Mouse (Mus musculus): Measurements from ENCODE around the gene Robo3. TPM values are rescaled to one million over a fixed set of nuclear protein-coding genes. Genes with fewer than 3 reads are reported as not detected.
A peak's percentile ranks its signal among the peaks of the same experiment; 100 is the strongest.

Gene Robo3
- total RNA-seq, 2 experiments from 2014 or later, result not detected

DNA sequence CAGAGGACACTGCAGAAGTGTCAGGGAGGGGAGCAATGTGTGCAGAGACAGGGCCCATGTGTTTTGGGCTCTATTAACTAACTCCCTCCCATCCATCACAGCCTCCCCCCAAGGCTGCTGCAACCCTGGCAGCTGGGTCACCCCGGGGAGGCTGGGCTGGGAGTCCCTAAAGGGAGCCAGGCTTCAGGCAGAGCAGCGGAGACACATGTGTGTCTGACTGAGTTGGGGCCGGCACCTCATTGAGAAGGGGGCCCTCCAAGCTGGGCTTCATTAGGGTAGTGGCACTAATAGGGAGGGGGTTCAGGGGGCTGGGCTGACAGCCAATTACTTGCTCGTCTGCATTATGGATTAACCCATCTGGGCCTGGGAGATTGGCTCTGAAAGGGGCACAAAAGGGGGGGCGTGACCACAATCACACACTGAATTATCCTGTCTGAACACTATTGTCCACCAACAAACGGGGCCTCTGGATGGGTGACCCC, 21.0 kb upstream of the Robo3 start:
- no peak for TF ChIP-seq CTCF (IDR thresholded peaks at IDR 0.05)
- H3K4me3 ChIP-seq, result no peak overlapping the region
- no peak for DNase-seq
- H3K27ac ChIP-seq, result no peak overlapping the region
- intact Hi-C loops (cut with DNase I), result no loop called here

GRCm38 (mm10) chr9:37453328-37453727, 20.3 kb upstream of the Robo3 start:
- no peak for DNase-seq
- TF ChIP-seq CTCF (IDR thresholded peaks at IDR 0.05), result no peak
- Histone ChIP-seq H3K27ac (no peak overlapping the region), H3K4me3 (no peak overlapping the region)
- intact Hi-C loops (cut with DNase I), result no loop called here

- no peak for TF ChIP-seq CTCF (IDR thresholded peaks at IDR 0.05)
- intact Hi-C loops (cut with DNase I), result no loop called here
- DNase-seq, result no peak
- no peak overlapping the region for H3K27ac ChIP-seq
- H3K4me3 ChIP-seq, result no peak overlapping the region
These were observed 19.4 kb upstream of the Robo3 start for GRCm38 (mm10) chr9:37452401-37452800.

DNA sequence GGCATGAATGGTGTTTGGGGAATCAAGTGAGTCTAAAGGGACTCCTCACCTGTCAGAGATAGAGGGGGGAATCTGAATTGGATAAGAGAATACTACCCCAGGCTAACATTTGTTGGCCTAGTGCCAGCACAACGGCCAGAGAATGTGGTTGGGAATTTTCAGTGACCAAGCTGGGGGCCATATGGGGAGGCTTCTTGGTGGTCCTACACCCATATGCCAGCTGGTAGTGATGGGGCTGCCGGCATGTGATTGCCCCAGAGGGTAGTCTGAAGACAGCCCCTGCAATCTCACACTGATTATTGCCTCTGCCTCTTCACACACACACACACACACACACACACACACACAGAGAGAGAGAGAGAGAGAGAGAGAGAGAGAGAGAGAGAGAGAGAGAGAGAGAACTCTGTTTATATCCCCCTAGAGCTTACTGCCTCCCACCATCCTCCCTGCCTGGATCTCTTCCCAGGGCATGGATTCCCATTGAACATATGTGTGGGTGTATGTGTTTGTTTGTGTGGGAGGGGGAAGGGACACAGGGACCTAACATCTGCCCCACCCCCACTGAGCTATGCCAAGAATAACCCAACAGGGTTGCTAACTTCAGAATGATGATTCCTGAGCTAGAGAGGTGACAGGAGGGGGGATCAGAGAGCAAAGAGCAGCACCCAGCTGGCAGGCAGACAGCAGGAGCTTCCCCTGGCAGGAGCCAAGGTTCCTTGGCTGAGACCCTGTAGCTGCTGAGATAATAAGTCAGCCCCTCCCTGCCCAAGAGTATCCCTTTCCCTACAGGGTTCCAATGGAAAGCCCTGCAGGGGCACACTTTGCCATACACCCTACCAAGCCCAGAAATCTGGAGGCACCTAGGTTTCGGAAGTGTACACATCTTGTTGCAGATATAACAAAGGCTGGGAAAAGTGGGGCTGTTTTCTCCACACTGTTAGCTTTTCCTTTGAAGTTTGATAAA, 5.0 kb upstream of the Robo3 start:
- intact Hi-C loops (cut with DNase I), result no loop called here
- DNase-seq, result no peak
- Histone ChIP-seq H3K27ac (no peak overlapping the region), H3K4me3 (no peak overlapping the region)
- TF ChIP-seq CTCF (IDR thresholded peaks at IDR 0.05), result no peak

- H3K4me3 ChIP-seq, result no peak overlapping the region
- no peak overlapping the region for H3K27ac ChIP-seq
- no peak for TF ChIP-seq CTCF (IDR thresholded peaks at IDR 0.05)
- no peak for DNase-seq
- intact Hi-C loops (cut with DNase I), result no loop called here
These were observed 2.6 kb upstream of the Robo3 start for GRCm38 (mm10) chr9:37435616-37436015.

DNA sequence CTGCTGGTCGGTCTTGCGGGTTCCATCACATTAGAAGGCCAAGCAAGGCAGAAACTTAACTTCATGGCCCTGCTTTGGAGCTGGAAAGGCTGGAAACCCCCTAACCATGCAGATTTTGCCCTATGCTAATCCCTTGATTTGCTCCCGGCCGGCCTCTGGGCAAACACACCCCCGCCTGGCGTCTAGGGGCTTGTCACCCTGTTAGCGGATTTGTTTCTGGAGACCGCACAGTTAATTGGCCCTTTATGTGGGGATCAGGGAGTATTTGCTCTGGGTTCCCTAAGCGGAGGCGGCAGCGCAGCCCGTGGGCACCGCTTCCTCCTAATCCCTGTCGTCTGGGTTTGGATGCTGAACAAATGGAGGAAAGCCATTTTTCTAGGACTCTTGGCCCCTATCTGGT, 1.9 kb upstream of the Robo3 start:
- intact Hi-C loops (cut with DNase I), result no loop called here
- no peak for TF ChIP-seq CTCF (IDR thresholded peaks at IDR 0.05)
- Histone ChIP-seq H3K4me3 (no peak overlapping the region), H3K27ac (no peak overlapping the region)
- DNase-seq, result no peak

DNA sequence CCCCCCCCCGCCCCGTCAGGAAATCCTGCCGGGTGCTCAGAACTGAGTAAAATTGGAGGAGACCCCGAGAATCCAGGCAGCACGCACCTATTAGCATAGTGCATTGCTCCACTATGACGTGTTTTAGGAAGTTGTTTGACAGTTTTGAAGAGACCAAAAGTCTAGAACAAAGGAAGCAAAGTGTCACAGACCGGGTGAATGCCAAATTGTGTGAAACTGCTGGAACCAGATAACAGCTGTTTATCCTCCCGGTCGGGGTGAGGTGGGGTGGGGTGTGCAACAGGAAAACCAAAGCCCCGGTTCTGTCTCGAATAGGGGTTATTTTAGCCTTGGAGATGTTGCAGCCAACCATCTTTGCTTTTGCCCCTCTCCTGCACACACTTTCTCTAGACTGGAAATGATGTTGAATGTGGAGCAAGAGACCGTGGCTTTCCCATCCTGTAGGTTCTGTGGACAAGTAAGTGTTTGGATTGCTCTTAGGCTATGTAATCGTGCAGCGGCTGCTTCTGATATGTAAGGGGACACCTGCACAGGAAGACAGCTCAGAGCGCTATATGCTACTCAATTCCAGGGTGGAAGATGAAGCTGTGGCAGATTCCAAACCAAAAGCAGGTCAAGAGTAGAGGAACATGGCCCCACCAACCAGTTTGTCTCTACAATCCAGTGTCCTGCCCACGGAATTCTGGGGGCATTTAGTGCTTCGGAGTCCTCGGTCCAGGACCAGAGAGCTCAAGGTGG, 946 bp upstream of the Robo3 start:
- H3K27ac ChIP-seq, result no peak overlapping the region
- H3K4me3 ChIP-seq, result no peak overlapping the region
- no peak for DNase-seq
- intact Hi-C loops (cut with DNase I), result no loop called here
- no peak for TF ChIP-seq CTCF (IDR thresholded peaks at IDR 0.05)

GRCm38 (mm10) chr9:37432026-37432666, 900 bp downstream of the Robo3 start:
- DNase-seq, result peak; percentile 54
- intact Hi-C loops (cut with DNase I), result no loop called here
- Histone ChIP-seq H3K27ac (no peak overlapping the region), H3K4me3 (peak overlapping the region; percentile 56)
- peak; percentile 66 for TF ChIP-seq CTCF (IDR thresholded peaks at IDR 0.05)

DNA sequence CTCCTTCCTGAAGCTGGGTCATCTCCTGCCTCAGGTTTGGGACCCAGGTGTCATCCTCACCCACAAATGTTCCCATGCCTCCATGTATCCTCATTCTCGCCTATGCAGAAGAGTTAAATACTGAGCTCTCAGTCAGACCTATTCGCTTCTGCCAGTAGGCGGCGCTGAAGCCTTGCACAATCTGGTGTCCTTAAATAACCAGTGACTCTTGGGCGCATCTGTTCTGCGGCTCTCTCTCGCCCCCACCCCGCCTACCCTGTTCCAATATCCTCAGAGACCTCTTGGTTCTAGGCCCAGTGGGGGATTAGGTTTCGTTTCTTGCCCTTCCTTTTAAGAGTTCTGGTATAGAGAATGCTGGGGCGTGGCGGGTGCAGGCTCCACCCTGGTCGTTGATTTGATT, 2.5 kb downstream of the Robo3 start:
- H3K4me3 ChIP-seq, result peak overlapping the region; percentile 57
- peak; percentile 89 for DNase-seq
- TF ChIP-seq CTCF (IDR thresholded peaks at IDR 0.05), result peak; percentile 92
- intact Hi-C loops (cut with DNase I), result loop anchor here (2.0 kb wide), 1 partner anchor 186 kb away; no protein-coding TSS in a partner anchor
- H3K27ac ChIP-seq, result no peak overlapping the region

GRCm38 (mm10) chr9:37429326-37429725, 3.7 kb downstream of the Robo3 start:
- TF ChIP-seq CTCF (IDR thresholded peaks at IDR 0.05), result no peak
- H3K27ac ChIP-seq, result no peak overlapping the region
- no peak for DNase-seq
- intact Hi-C loops (cut with DNase I), result no loop called here
- H3K4me3 ChIP-seq, result no peak overlapping the region

- no peak for DNase-seq
- TF ChIP-seq CTCF (IDR thresholded peaks at IDR 0.05), result no peak
- intact Hi-C loops (cut with DNase I), result no loop called here
- Histone ChIP-seq H3K27ac (peak overlapping the region; percentile 61; the same call in 1 of the 2 replicates), H3K4me3 (peak overlapping the region; percentile 62)
These were observed 11.8 kb downstream of the Robo3 start for GRCm38 (mm10) chr9:37421239-37421638.

- peak overlapping the region; percentile 61 for H3K27ac ChIP-seq
- peak; percentile 65 for TF ChIP-seq CTCF (IDR thresholded peaks at IDR 0.05)
- peak overlapping the region; percentile 62 for H3K4me3 ChIP-seq
- intact Hi-C loops (cut with DNase I), result no loop called here
- DNase-seq, result peak; percentile 88
These were observed 12.4 kb downstream of the Robo3 start for GRCm38 (mm10) chr9:37420676-37421075.
